ENCODE assay signal across 8 mouse cellular contexts in the genomic region with DNA sequence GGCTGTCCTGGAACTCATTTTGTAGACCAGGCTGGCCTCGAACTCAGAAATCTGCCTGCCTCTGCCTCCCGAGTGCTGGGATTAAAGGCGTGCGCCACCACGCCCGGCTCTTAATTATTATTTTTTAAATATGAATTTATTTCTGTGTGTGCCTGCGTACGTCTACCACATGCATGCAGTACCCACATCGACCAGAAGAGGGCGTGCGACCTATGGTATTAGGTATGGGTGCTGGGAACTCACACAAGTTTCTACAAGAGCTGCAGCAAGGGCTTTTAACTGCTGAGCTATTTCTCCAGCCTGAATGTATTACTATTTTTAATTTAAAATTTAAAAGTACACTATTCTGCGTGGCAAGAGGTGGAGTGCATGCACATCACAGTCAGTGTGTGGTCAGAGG. TPM values are rescaled to one million over a fixed set of nuclear protein-coding genes. Genes with fewer than 3 reads are reported as not detected.
DNase-seq lines count a peak whose midpoint lies in the region; ATAC-seq and TF ChIP-seq lines count a peak whose summit lies in the region.
"Had no signal": no experiment of that assay in that cellular context is flagged by ENCODE, and none has a peak within 500 bp of the region (broad histone marks: within the 10 kb centered on the region; RNA-seq: fewer than 3 reads in every experiment).

No protein-coding gene starts in this region.

- no peaks in the 10 kb centered on the region for H3K36me3 ChIP-seq in kidney, adult 2 months (ENCODE audit: control insufficient read depth, insufficient read depth, low read length)
- H3K36me3 ChIP-seq in kidney, embryonic 15.5 days = no peaks in the 10 kb centered on the region
- no peaks in the 10 kb centered on the region for H3K36me3 ChIP-seq in neural tube, embryonic 11.5 days (ENCODE audit: control insufficient read depth, insufficient read depth, low read length)

- DNase-seq in kidney, adult 2 months = peak; percentile 23
- peak; percentile 76 for DNase-seq in ES-CJ7 (ENCODE audit: low read depth, low spot score)
- DNase-seq in c-Kit-positive CD71-positive TER-119-negative erythroid progenitor cells, embryonic 14.5 days (ENCODE audit: low read depth) = peak; percentile 41
- DNase-seq in neural tube, embryonic 11.5 days (ENCODE audit: low spot score) = peak; percentile 42
- DNase-seq in right cerebral cortex, postnatal 10 days (ENCODE audit: low spot score in 2 of 2) = no peak
- DNase-seq in adrenal gland, postnatal 36 days = no peak

- no peak overlapping the region for H3K9ac ChIP-seq in kidney, embryonic 15.5 days
- no peak overlapping the region for H3K9ac ChIP-seq in neural tube, embryonic 11.5 days (ENCODE audit: low read length)

- no peak for TF ChIP-seq POLR2A in kidney, adult 2 months (IDR thresholded peaks at IDR 0.05; ENCODE audit: low read depth, low read length)

- peaks cover 8% of the 10 kb centered on the region; the same call in 1 of the 2 replicates for H3K4me1 ChIP-seq in kidney, adult 2 months (ENCODE audit: control insufficient read depth, insufficient read depth, low read length)
- peaks cover 13% of the 10 kb centered on the region; the same call in 1 of the 2 replicates for H3K4me1 ChIP-seq in kidney, embryonic 15.5 days
- no peaks in the 10 kb centered on the region for H3K4me1 ChIP-seq in neural tube, embryonic 11.5 days (ENCODE audit: control insufficient read depth, insufficient read depth, low read length)

- ATAC-seq in kidney, embryonic 15.5 days (replicated peaks; ENCODE audit: low FRiP score) = no peak
- 0 out of 2 replicates have a peak, but pooled peaks have one; percentile 13 for ATAC-seq in neural tube, embryonic 11.5 days (ENCODE audit: insufficient read depth, low FRiP score, low TSS enrichment)

- no peak overlapping the region for H3K4me3 ChIP-seq in kidney, adult 2 months (ENCODE audit: insufficient read depth, low read depth, low read length)
- H3K4me3 ChIP-seq in kidney, embryonic 15.5 days (replicated peaks) = no peak overlapping the region
- H3K4me3 ChIP-seq in neural tube, embryonic 11.5 days (ENCODE audit: low read depth, low read length) = no peak overlapping the region

- no peaks in the 10 kb centered on the region for H3K9me3 ChIP-seq in kidney, embryonic 15.5 days (replicated peaks)
- H3K9me3 ChIP-seq in neural tube, embryonic 11.5 days (ENCODE audit: control insufficient read depth, low read length) = no peaks in the 10 kb centered on the region

- WGBS in kidney, adult 2 months = 74% methylated on average over 12 of the region's 12 CpGs
- WGBS in kidney, embryonic 15.5 days = 76% methylated on average over 12 of the region's 12 CpGs
- 66% methylated on average over 12 of the region's 12 CpGs for WGBS in neural tube, embryonic 11.5 days

- no peak overlapping the region for H3K4me2 ChIP-seq in kidney, embryonic 15.5 days
- H3K4me2 ChIP-seq in neural tube, embryonic 11.5 days (ENCODE audit: low read depth) = no peak overlapping the region

- no peaks in the 10 kb centered on the region for H3K27me3 ChIP-seq in kidney, adult 2 months (replicated peaks; ENCODE audit: control insufficient read depth, insufficient read depth, low read length)
- no peaks in the 10 kb centered on the region for H3K27me3 ChIP-seq in kidney, embryonic 15.5 days
- H3K27me3 ChIP-seq in neural tube, embryonic 11.5 days (ENCODE audit: control insufficient read depth, insufficient read depth, low read length) = no peaks in the 10 kb centered on the region

- TF ChIP-seq CTCF in kidney, adult 2 months (conservative IDR thresholded peaks at IDR 0.05; ENCODE audit: insufficient read depth, insufficient read length, low read depth, low read length) = peak; percentile 62

- no peak overlapping the region for H3K27ac ChIP-seq in kidney, adult 2 months (ENCODE audit: insufficient read depth, low read depth, low read length)
- H3K27ac ChIP-seq in kidney, embryonic 15.5 days = no peak overlapping the region
- H3K27ac ChIP-seq in neural tube, embryonic 11.5 days (ENCODE audit: low read depth, low read length) = no peak overlapping the region

RNA-seq across cellular contexts. Expression of gene Klhl8, which starts 15.3 kb away (rescaled TPM):
- 5.6 and 6.1 TPM in 2 replicates for polyA plus RNA-seq in kidney, adult 2 months (2012; rRNA removed)
- polyA plus RNA-seq in kidney, embryonic 15.5 days (2015; fragmentation: Nextera tagmentation; extraction: Ambion mirVana) = 11.0 and 11.7 TPM in 2 replicates
- polyA plus RNA-seq in neural tube, embryonic 11.5 days (2014; fragmentation: Nextera tagmentation; extraction: Ambion mirVana) = 17.3 and 17.7 TPM in 2 replicates
- total RNA-seq in adrenal gland, postnatal 36 days (2021) = 10 to 100 TPM; 19.7 to 20.5 TPM

RNA-seq across cellular contexts. Expression of gene Hsd17b13, which starts 50.8 kb away (rescaled TPM):
- 0.13 TPM in 1 of 2 replicates, not detected in the other for polyA plus RNA-seq in kidney, adult 2 months (2012; rRNA removed)
- 0.27 and 0.49 TPM in 2 replicates for polyA plus RNA-seq in kidney, embryonic 15.5 days (2015; fragmentation: Nextera tagmentation; extraction: Ambion mirVana)
- not detected in 2 replicates for polyA plus RNA-seq in neural tube, embryonic 11.5 days (2014; fragmentation: Nextera tagmentation; extraction: Ambion mirVana)
- under 1 TPM in 1 of 2 experiments, not detected in 1; 0.20 TPM for total RNA-seq in adrenal gland, postnatal 36 days (2021)
- polyA plus RNA-seq: neural tube, embryonic 14.5 days had no signal

Comparison
In these comparisons a context has a peak if more than half of its experiments do, and no peak if none do; other contexts are left out.
1. DNase-seq: peak in kidney, adult 2 months (single experiment), ES-CJ7 (single experiment), c-Kit-positive CD71-positive TER-119-negative erythroid progenitor cells, embryonic 14.5 days (single experiment) and neural tube, embryonic 11.5 days (single experiment); none in right cerebral cortex, postnatal 10 days (0 of 2) and adrenal gland, postnatal 36 days (0 of 2).